Mouse (Mus musculus): ENCODE results near the gene Sost. TPM values are rescaled to one million over a fixed set of nuclear protein-coding genes. Genes with fewer than 3 reads are reported as not detected.
"Not testable (repeated sequence)": the region's sequence is repeated elsewhere in the genome, so short reads cannot be mapped to it uniquely, and the experiment has no call there.

Gene Sost
- total RNA-seq, 2 experiments from 2014 or later: not detected

DNA sequence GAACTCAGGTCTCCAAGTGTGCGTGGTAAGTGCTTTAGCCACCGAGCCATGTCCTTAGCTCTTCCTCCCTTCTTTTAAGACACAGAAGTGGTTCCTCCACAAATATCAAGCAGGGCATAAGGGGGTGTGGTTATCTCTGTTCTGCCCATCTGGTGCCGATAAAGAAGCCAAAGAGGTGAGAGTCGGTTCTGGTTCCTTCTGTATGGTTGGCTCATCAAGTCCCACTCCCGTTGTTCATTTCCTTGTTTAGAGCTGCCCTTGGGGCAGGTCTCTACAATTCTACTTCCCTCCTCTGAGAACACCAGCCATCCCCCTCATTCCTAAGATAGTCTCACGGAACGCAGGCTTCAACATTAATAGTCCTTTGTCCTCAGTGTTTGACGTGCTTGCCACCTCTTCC is 27.3 kb upstream of the Sost start:
- Histone ChIP-seq H3K27ac (no peak overlapping the region), H3K4me3 (no peak overlapping the region)
- TF ChIP-seq CTCF (conservative IDR thresholded peaks at IDR 0.05): no peak
- no peak for DNase-seq (ENCODE audit: low spot score in 2 of 2)

DNA sequence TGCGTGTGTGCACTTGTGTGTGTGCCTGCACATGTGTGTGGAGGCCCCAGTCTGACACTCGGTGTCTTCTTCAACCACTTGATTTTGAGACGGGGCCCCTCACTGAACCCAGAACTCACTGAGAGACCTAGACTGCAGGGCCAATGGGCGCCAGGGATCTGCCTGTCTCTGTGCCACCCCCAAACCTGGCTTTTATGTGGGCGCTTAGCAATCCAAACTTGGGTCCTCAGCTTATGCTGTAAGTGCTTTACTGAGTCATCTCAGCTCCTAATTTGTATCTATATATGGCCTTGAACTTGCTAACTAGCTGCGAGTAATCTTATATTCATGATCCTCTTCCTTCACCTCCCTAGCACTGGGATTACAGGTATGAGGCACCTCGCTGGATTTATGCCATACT is 25.6 kb upstream of the Sost start:
- no peak for TF ChIP-seq CTCF (conservative IDR thresholded peaks at IDR 0.05)
- Histone ChIP-seq H3K4me3 (no peak overlapping the region), H3K27ac (no peak overlapping the region)
- DNase-seq (ENCODE audit: low spot score in 2 of 2): no peak

DNA sequence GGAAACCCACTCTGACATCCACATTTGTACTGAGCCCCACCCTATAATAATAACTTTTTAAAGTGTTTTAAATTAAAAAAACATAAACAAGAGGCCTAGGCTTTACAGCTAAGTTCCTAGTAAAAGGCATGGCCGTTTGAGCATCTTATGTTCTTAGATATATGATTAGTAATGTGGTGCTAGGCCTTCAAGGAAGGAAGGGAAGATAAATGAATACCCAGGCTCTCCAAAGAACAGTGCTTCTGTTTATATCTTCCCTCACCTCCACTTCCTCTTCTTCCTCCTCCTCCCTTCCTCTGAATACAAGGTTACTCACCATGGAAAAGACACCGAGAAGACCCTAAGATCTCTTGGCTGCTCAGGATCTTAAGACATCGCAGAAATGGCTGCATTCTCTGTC is 25.0 kb upstream of the Sost start:
- H3K4me3 ChIP-seq: no peak overlapping the region
- H3K27ac ChIP-seq: no peak overlapping the region
- TF ChIP-seq CTCF (conservative IDR thresholded peaks at IDR 0.05): no peak
- DNase-seq (ENCODE audit: low spot score in 2 of 2): no peak

DNA sequence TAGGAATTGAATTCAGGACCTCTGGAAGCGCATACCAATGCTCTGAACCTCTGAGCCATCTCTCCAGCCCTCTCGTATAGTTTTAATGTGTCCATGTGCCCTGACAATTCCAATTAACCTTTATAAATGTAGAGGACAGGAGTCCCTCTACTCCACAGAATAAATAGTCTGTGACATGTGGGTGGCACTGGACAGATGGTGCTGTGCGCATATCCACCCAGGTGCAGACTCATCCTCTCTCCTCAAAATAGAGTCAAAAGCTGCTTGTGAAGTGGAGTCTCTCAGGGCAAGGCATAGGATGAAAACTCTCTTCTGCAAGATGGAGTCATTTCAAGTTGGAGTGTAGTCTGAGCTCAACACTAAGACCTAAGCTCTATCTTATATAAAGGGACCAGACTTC is 23.4 kb upstream of the Sost start:
- no peak for DNase-seq (ENCODE audit: low spot score in 2 of 2)
- TF ChIP-seq CTCF (conservative IDR thresholded peaks at IDR 0.05): no peak
- Histone ChIP-seq H3K4me3 (no peak overlapping the region), H3K27ac (no peak overlapping the region)

GRCm38 (mm10) chr11:101986913-101987312 is 20.1 kb upstream of the Sost start, which contains the start of gene Dusp3:
TSS of gene Dusp3 (minus strand) at chr11:101987013.
- no peak for TF ChIP-seq CTCF (conservative IDR thresholded peaks at IDR 0.05)
- no peak for DNase-seq (ENCODE audit: low spot score in 2 of 2)
- Histone ChIP-seq H3K27ac (no peak within 1 kb of the TSS), H3K4me3 (no peak within 1 kb of the TSS)

- Histone ChIP-seq H3K4me3 (no peak overlapping the region), H3K27ac (no peak overlapping the region)
- TF ChIP-seq CTCF (conservative IDR thresholded peaks at IDR 0.05): peak; percentile 87
- DNase-seq (ENCODE audit: low spot score in 2 of 2): peak; percentile 85 to 87
Observed at GRCm38 (mm10) chr11:101985990-101986389, 19.2 kb upstream of the Sost start.

- DNase-seq (ENCODE audit: low spot score in 2 of 2); H3K4me3 ChIP-seq: not testable (repeated sequence)
- peak overlapping the region; percentile 96; the same call in 1 of the 2 replicates for H3K27ac ChIP-seq
Observed at GRCm38 (mm10) chr11:101985450-101985849, 18.6 kb upstream of the Sost start.

DNA sequence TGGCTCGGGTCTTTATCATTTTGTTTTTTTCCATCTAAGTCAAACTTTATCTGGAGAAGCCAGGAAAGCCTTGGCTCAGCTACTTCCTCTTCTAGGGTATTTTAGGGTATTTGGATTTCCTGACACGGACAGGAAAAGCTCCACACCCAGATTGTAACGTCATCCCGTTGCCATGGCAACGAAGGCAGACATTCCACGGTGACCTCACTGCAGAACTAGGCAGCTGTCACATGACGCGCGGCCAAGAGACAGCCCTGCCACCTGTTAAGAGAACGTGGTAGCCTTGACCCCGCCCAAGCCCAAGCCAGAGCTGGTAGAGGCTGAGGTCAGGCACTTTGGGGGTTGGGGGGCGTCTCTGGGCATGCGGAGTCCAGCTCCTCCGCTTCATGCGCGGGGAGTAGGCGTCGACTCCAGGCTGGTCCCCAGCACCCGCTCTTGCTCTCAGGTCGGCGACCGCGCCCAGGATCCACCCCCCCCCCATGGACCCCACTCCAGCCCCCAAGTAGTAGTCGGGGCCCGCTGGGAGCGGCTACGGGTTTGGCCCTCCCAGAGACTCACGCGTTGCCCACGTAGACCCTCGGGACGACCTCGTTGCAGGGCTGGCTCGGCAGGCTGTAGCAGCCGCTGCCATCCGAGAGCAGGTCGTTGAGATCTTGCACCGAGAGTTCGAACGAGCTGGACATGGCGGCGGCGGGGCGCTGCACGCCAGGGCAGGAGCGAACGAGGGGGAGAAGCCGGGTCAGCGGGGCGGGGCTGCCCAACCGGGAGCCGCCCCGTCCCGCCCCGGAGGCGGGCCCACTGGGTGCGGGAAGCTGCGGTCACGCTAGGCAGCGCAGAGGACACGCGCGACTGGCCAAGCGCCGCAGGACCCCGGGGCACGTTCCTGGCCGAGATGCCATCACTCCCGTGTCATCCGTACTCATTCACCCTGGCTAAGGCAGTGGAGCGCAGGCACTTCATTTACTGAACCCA is 17.5 kb upstream of the Sost start, which contains the start of gene Cfap97d1:
TSS of gene Cfap97d1 (plus strand) at position 226 of the 972 bp plus-strand sequence.
- TF ChIP-seq CTCF (conservative IDR thresholded peaks at IDR 0.05): no peak; the same call in 1 of the 2 replicates
- peak; percentile 95 for DNase-seq (ENCODE audit: low spot score in 2 of 2)
- H3K27ac ChIP-seq: peak within 1 kb of the TSS; percentile 96
- H3K4me3 ChIP-seq: peak within 1 kb of the TSS; percentile 79

GRCm38 (mm10) chr11:101983431-101983921 is 16.7 kb upstream of the Sost start:
- no peak for TF ChIP-seq CTCF (conservative IDR thresholded peaks at IDR 0.05)
- no peak for DNase-seq (ENCODE audit: low spot score in 2 of 2)
- H3K27ac ChIP-seq: peak overlapping the region; percentile 96
- H3K4me3 ChIP-seq: peak overlapping the region; percentile 79

DNA sequence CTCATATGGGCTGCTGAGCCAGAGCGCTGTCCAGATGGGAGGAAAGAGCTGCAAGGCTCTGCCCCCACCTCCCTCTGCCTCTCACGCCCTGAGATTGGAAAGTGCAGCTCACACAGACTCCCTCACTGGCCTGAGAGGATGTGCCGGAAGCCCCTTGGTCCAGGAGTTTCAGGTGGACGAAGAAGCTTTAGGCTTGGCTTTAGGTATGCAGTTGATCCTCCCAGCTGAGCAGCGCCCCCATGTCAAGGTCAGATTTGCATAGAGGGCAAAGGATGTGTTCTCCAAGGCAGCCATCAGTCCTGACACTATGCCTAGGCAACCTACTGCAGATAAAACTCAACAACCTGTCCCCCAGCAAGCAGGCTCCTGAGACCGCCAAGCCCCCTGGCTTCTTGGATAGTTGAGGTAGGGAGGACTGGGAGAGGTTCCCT is 16.2 kb upstream of the Sost start:
- DNase-seq (ENCODE audit: low spot score in 2 of 2): no peak
- Histone ChIP-seq H3K27ac (peak overlapping the region; percentile 96), H3K4me3 (peak overlapping the region; percentile 79)
- TF ChIP-seq CTCF (conservative IDR thresholded peaks at IDR 0.05): no peak

GRCm38 (mm10) chr11:101981850-101982249 is 15.0 kb upstream of the Sost start:
- DNase-seq (ENCODE audit: low spot score in 2 of 2): no peak
- Histone ChIP-seq H3K27ac (peak overlapping the region; percentile 46; the same call in 1 of the 2 replicates), H3K4me3 (peak overlapping the region; percentile 17; the same call in 1 of the 2 replicates)
- no peak for TF ChIP-seq CTCF (conservative IDR thresholded peaks at IDR 0.05)

DNA sequence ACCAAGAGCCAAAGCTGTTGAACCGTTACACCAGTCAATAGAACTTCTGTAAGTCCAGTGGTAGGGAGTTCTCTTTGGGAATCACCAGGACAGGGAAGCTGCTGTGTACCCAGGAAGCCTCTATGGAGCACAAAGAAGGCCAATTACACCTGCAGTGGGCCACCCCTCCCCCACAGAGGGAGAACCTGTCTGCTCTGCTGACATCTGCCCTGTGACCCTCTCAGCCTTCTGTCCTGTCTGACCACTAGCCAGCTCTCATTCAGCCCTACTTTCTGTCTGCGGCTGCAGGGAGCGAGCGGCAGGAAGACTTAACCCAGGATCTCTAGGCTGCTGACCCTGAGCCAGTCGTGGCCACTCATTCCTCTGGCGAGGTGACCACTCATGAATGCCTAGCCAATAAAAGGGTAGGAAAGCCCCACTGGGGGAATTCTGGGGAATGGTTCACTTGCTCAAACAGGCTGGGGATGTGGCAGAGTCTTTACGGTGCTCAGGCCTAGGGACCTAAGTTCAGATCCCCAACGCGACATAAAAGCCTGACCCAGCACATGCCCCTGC is 13.9 kb upstream of the Sost start:
- no peak for DNase-seq (ENCODE audit: low spot score in 2 of 2)
- Histone ChIP-seq H3K27ac (no peak overlapping the region), H3K4me3 (no peak overlapping the region)
- no peak for TF ChIP-seq CTCF (conservative IDR thresholded peaks at IDR 0.05)

GRCm38 (mm10) chr11:101979140-101979539 is 12.3 kb upstream of the Sost start:
- DNase-seq (ENCODE audit: low spot score in 2 of 2): no peak
- Histone ChIP-seq H3K27ac (no peak overlapping the region), H3K4me3 (no peak overlapping the region)
- TF ChIP-seq CTCF (conservative IDR thresholded peaks at IDR 0.05): no peak

Data from layer of hippocampus, adult 2 months (tissue).